Mouse (Mus musculus): ENCODE data around the gene Pik3ap1.

- TF ChIP-seq POLR2A (IDR thresholded peaks at IDR 0.05; ENCODE audit: borderline replicate concordance, low read depth, low read length) (no peak), CTCF (IDR thresholded peaks at IDR 0.05; ENCODE audit: low read depth, low read length) (no peak)
Measured at GRCm38 (mm10) chr19:41342592-41343090, 42.3 kb downstream of the Pik3ap1 start.

Measured in bone marrow macrophage, adult 2 months (primary cell).